Mouse (Mus musculus) neural tube, embryonic 11.5 days (tissue): ENCODE measurements around the gene Ppp1r2. TPM values are rescaled to one million over a fixed set of nuclear protein-coding genes. Genes with fewer than 3 reads are reported as not detected.

Experiments used
- microRNA-seq: library from miRNA; unstranded; fragments of <30 nt; microRNA quantifications from one replicate; pipeline ENCODE4, GENCODE M21; 2016
- polyA plus RNA-seq: library from polyadenylated mRNA; unstranded; fragments of >200 nt; fragmentation: Nextera tagmentation; extraction: Ambion mirVana; gene quantifications from 2 replicates; pipeline ENCODE4 v1.2.1, GENCODE M21; 2014

Ppp1r2 gene
- polyA plus RNA-seq, 1 experiment from 2014 or later, result 117 TPM

Small RNA genes lying within 50 kb of the gene (microRNA-seq; reads per million reads assigned to microRNA genes)
- not detected for gene Gm27415

Other genes starting within 250 kb of the Ppp1r2 start
- 13.4 and 15.1 TPM in 2 replicates for gene Xxylt1, start 193.8 kb downstream of the Ppp1r2 start, polyA plus RNA-seq
- gene Acap2, start 74.0 kb downstream of the Ppp1r2 start, polyA plus RNA-seq, result 21.5 and 22.1 TPM in 2 replicates
- gene Apod, start 39.5 kb upstream of the Ppp1r2 start, polyA plus RNA-seq, result 14.3 and 15.8 TPM in 2 replicates
- gene Bdh1, start 147.0 kb upstream of the Ppp1r2 start, polyA plus RNA-seq, result 47.6 and 47.8 TPM in 2 replicates